Mouse (Mus musculus): ENCODE data around the gene Gm16181. TPM values are rescaled to one million over a fixed set of nuclear protein-coding genes. Genes with fewer than 3 reads are reported as not detected.

Gm16181 gene
- polyA plus RNA-seq, 1 experiment from 2014 or later, result 0.23 TPM

DNA sequence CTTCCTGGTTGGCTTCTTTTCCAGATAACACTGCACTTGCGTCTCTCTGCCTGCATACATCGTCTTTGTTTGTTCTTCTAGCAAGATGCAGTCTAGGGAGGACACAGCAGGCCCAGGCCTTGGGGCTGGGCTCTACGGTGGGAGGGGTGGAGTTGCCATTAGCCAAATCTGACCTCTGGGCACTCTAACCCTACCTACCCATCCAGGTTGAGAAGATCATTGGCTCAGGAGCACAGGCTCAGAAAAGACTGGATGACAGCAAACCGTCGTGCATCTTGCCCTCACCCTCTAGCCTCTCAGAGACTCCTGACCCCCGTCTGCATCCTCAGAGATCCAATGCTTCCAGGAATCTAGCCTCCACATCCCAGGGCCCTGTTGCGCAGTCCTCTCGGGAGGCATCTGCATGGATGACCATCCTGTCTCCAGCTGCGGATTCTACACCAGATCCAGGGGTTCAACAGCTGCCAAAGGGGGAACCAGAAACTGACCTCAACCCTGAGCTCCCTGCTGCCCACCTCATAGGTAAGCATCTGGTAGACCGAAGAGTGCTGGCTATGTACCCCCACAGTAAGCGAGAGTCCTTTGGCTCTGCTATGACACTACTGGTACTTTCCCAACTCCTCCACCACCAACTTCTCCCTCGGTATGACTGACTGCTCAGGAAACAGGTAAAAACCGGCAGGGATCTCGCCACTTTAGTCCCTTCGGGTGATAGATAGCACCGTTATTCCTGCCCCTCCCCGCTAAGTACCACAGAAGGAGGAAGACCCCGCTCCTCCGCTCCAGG is 25.6 kb upstream of the Gm16181 start:
- ATAC-seq, result no peak; the same call in 1 of the 2 replicates
- Histone ChIP-seq H3K27me3 (replicated peaks; ENCODE audit: control insufficient read depth, insufficient read depth, low read length) (peaks cover 9% of the 10 kb centered on the region), H3K4me2 (replicated peaks; ENCODE audit: low read depth) (peak overlapping the region; percentile 95), H3K36me3 (ENCODE audit: control insufficient read depth, insufficient read depth) (no peaks in the 10 kb centered on the region), H3K4me3 (ENCODE audit: low read depth, low read length) (peak overlapping the region; percentile 47), H3K9ac (ENCODE audit: low read depth, low read length) (no peak overlapping the region), H3K9me3 (ENCODE audit: control insufficient read depth) (no peaks in the 10 kb centered on the region), H3K27ac (ENCODE audit: low read depth, low read length) (no peak overlapping the region), H3K4me1 (replicated peaks; ENCODE audit: control insufficient read depth, insufficient read depth, low read length) (no peaks in the 10 kb centered on the region)
- 38% methylated on average over 19 of the region's 19 CpGs for WGBS
- no peak for TF ChIP-seq CTCF (IDR thresholded peaks at IDR 0.05; ENCODE audit: low read depth)

- ATAC-seq, result peak; percentile 76
- Histone ChIP-seq H3K9ac (ENCODE audit: low read depth, low read length) (no peak overlapping the region), H3K27ac (ENCODE audit: low read depth, low read length) (no peak overlapping the region), H3K27me3 (replicated peaks; ENCODE audit: control insufficient read depth, insufficient read depth, low read length) (peaks cover 11% of the 10 kb centered on the region), H3K4me1 (replicated peaks; ENCODE audit: control insufficient read depth, insufficient read depth, low read length) (no peaks in the 10 kb centered on the region), H3K36me3 (ENCODE audit: control insufficient read depth, insufficient read depth) (no peaks in the 10 kb centered on the region), H3K9me3 (ENCODE audit: control insufficient read depth) (no peaks in the 10 kb centered on the region), H3K4me3 (ENCODE audit: low read depth, low read length) (peak overlapping the region; percentile 47), H3K4me2 (replicated peaks; ENCODE audit: low read depth) (peak overlapping the region; percentile 95)
- peak; percentile 97 for TF ChIP-seq CTCF (IDR thresholded peaks at IDR 0.05; ENCODE audit: low read depth)
- 1% methylated on average over 66 of the region's 66 CpGs for WGBS
Measured at GRCm38 (mm10) chr17:35195631-35196320, 24.9 kb upstream of the Gm16181 start.

DNA sequence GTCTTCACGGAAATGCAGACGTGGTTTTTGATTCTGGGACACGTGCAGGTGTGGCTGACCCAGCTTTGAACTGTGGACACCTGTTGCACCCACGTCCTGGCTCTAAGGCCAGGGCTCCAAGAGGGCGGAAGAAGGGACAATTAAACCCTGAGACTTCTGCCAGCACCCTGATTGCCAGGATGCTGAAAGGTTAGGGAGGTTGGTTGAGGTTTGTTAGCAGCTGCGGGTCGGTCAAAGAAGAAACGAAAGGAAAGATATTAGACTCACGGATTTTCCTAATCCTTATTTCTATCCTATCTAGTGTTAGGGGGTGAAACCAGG is 24.4 kb upstream of the Gm16181 start:
- 34% methylated on average over 9 of the region's 9 CpGs for WGBS
- Histone ChIP-seq H3K4me1 (replicated peaks; ENCODE audit: control insufficient read depth, insufficient read depth, low read length) (no peaks in the 10 kb centered on the region), H3K4me3 (ENCODE audit: low read depth, low read length) (peak overlapping the region; percentile 47), H3K9ac (ENCODE audit: low read depth, low read length) (no peak overlapping the region), H3K27ac (ENCODE audit: low read depth, low read length) (no peak overlapping the region), H3K27me3 (replicated peaks; ENCODE audit: control insufficient read depth, insufficient read depth, low read length) (peaks cover 16% of the 10 kb centered on the region), H3K4me2 (replicated peaks; ENCODE audit: low read depth) (peak overlapping the region; percentile 95), H3K36me3 (ENCODE audit: control insufficient read depth, insufficient read depth) (no peaks in the 10 kb centered on the region), H3K9me3 (ENCODE audit: control insufficient read depth) (no peaks in the 10 kb centered on the region)
- TF ChIP-seq CTCF (IDR thresholded peaks at IDR 0.05; ENCODE audit: low read depth), result no peak
- no peak for ATAC-seq

DNA sequence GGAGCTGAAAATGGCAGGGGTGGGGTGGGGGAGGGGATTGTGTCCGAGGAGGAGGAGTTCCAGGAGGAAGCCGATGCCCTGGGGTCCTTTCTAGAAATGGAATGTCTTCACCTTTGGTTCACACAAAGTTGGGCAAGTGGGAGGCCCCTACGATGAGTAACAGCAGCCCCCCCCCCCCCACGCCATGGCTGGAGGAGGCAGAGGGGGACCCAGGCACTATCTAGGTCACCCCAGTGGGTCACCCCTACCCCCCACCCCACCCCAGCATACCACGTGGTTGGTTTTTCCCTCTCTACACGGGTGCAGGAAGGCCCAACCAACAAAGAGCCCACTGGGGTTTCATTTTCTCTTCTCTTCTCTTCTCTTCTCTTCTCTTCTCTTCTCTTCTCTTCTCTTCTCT is 23.5 kb upstream of the Gm16181 start:
- Histone ChIP-seq H3K4me2 (replicated peaks; ENCODE audit: low read depth) (no peak overlapping the region), H3K9ac (ENCODE audit: low read depth, low read length) (no peak overlapping the region), H3K27me3 (replicated peaks; ENCODE audit: control insufficient read depth, insufficient read depth, low read length) (peaks cover 20% of the 10 kb centered on the region), H3K4me1 (replicated peaks; ENCODE audit: control insufficient read depth, insufficient read depth, low read length) (no peaks in the 10 kb centered on the region), H3K36me3 (ENCODE audit: control insufficient read depth, insufficient read depth) (no peaks in the 10 kb centered on the region), H3K27ac (ENCODE audit: low read depth, low read length) (no peak overlapping the region), H3K9me3 (ENCODE audit: control insufficient read depth) (no peaks in the 10 kb centered on the region), H3K4me3 (ENCODE audit: low read depth, low read length) (no peak overlapping the region)
- TF ChIP-seq CTCF (IDR thresholded peaks at IDR 0.05; ENCODE audit: low read depth), result no peak
- 56% methylated on average over 6 of the region's 6 CpGs for WGBS
- ATAC-seq, result no peak

DNA sequence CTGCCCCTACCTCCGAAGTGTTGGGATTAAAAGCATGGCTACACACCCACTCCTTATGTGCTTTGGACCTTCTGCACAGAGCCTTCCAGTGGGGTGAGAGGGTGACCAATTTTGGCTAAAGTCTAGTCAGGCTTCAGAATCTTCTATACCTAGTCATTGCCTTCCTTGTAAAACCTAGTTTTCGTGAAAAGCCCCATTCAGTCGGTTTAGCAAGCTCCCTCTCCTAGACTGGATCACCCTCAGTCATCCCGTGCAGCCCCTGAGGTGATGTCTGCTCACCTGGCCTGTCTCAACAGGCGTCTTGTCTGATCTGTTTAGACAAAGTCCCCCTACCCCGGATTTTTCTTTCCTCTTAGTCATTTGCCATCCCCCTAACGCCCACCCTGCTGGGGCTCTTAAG is 22.6 kb upstream of the Gm16181 start:
- H3K9ac ChIP-seq (ENCODE audit: low read depth, low read length), result no peak overlapping the region
- no peak for ATAC-seq
- WGBS, result 63% methylated on average over 7 of the region's 7 CpGs
- no peak overlapping the region for H3K4me2 ChIP-seq (replicated peaks; ENCODE audit: low read depth)
- H3K4me1 ChIP-seq (replicated peaks; ENCODE audit: control insufficient read depth, insufficient read depth, low read length), result no peaks in the 10 kb centered on the region
- H3K4me3 ChIP-seq (ENCODE audit: low read depth, low read length), result no peak overlapping the region
- no peaks in the 10 kb centered on the region for H3K36me3 ChIP-seq (ENCODE audit: control insufficient read depth, insufficient read depth)
- no peaks in the 10 kb centered on the region for H3K9me3 ChIP-seq (ENCODE audit: control insufficient read depth)
- no peak overlapping the region for H3K27ac ChIP-seq (ENCODE audit: low read depth, low read length)
- TF ChIP-seq CTCF (IDR thresholded peaks at IDR 0.05; ENCODE audit: low read depth), result no peak
- H3K27me3 ChIP-seq (replicated peaks; ENCODE audit: control insufficient read depth, insufficient read depth, low read length), result peaks cover 24% of the 10 kb centered on the region

DNA sequence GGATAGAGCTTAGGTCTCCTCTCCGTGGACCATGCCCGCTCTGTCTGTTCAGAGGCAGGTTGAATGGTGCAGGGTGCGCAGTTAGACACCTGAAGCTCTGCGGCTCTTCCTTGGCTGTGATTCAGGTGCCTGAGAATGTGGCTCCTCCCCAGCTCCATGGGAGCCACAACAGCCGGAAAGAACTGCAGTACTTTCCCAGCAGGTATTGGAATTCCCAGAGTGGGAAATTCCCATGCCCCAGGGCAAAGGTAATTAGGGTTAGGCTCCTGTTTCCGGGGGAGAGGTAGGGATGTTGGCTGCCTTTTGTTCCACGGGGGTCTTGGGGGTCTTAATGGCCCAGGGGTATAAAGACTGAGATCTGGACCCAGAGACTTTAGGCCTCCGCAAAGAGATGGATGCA is 21.7 kb upstream of the Gm16181 start:
- H3K36me3 ChIP-seq (ENCODE audit: control insufficient read depth, insufficient read depth), result no peaks in the 10 kb centered on the region
- H3K4me1 ChIP-seq (replicated peaks; ENCODE audit: control insufficient read depth, insufficient read depth, low read length), result no peaks in the 10 kb centered on the region
- no peak for ATAC-seq
- WGBS, result 35% methylated on average over 8 of the region's 8 CpGs
- H3K9me3 ChIP-seq (ENCODE audit: control insufficient read depth), result no peaks in the 10 kb centered on the region
- H3K27ac ChIP-seq (ENCODE audit: low read depth, low read length), result no peak overlapping the region
- no peak overlapping the region for H3K4me2 ChIP-seq (replicated peaks; ENCODE audit: low read depth)
- H3K27me3 ChIP-seq (replicated peaks; ENCODE audit: control insufficient read depth, insufficient read depth, low read length), result peaks cover 25% of the 10 kb centered on the region
- H3K4me3 ChIP-seq (ENCODE audit: low read depth, low read length), result no peak overlapping the region
- TF ChIP-seq CTCF (IDR thresholded peaks at IDR 0.05; ENCODE audit: low read depth), result no peak
- no peak overlapping the region for H3K9ac ChIP-seq (ENCODE audit: low read depth, low read length)
